Mouse (Mus musculus): ENCODE measurements around the gene Resp18. TPM values are rescaled to one million over a fixed set of nuclear protein-coding genes. Genes with fewer than 3 reads are reported as not detected.
A peak's percentile ranks its signal among the peaks of the same experiment; 100 is the strongest.

Gene Resp18
- polyA plus RNA-seq (2016; fragmentation: Nextera tagmentation; extraction: Ambion mirVana) = 1.8 and 5.4 TPM in 2 replicates

DNA sequence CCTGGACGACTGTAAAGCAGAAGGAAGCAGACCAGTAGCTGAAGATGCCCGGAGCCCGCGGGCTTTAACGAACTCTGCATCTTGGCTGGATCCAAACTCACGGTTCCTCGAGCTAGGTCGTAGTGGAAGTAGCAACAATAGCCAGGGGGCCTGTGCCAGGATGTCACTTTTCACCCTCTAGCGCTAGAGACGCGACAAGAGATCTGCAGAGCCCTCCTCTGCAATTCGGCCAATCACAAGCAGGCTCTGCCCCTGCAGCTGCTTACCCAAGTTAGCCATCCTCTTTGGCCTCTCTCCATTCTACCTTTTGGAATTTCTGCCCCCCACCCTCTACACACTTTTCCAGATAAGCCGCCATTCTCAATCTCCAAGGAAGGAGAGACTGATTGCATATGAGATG is at the start of gene Resp18:
TSS of gene Resp18 (minus strand) at position 188 of the 400 bp plus-strand sequence.
- Histone ChIP-seq H3K4me3 (no peak within 1 kb of the TSS), H3K4me2 (replicated peaks) (no peak within 1 kb of the TSS)
- ATAC-seq (ENCODE audit: insufficient number of reproducible peaks, insufficient read depth, low FRiP score, low TSS enrichment) = no peak

DNA sequence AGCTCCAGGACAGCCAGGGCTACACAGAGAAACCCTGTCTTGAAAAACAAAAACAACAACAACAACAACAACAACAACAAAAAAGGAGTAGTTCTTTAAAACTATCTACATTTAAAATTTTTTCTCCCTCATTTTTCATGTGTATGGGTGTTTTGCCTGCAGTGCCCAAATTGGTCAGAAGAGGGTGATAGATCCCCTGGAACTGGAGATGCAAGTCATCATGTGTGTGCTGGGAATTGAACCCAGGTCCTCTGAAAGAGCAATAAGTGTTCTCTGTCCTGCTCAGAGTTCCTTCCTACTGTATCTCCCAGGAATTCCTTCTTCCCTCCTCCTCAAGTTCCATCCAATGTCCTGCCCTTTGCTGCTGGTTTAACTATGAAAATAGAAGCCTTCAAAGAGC is 49.2 kb upstream of the Resp18 start:
- Histone ChIP-seq H3K27me3 (no peaks in the 10 kb centered on the region), H3K4me1 (no peaks in the 10 kb centered on the region), H3K4me3 (no peak overlapping the region), H3K4me2 (replicated peaks) (no peak overlapping the region), H3K9me3 (0 out of 2 replicates have a peak, but pooled peaks cover 3% of the 10 kb centered on the region), H3K9ac (no peak overlapping the region), H3K27ac (no peak overlapping the region), H3K36me3 (no peaks in the 10 kb centered on the region)
- ATAC-seq (ENCODE audit: insufficient number of reproducible peaks, insufficient read depth, low FRiP score, low TSS enrichment) = no peak

More for the DNA sequence above, at the start of gene Resp18:
- Histone ChIP-seq H3K27ac (no peak within 1 kb of the TSS), H3K9ac (no peak within 1 kb of the TSS), H3K9me3 (no peaks in the 10 kb centered on the region), H3K4me1 (no peaks in the 10 kb centered on the region), H3K36me3 (no peaks in the 10 kb centered on the region), H3K27me3 (peaks cover 38% of the 10 kb centered on the region)
- 5% methylated on average over 13 of the region's 13 CpGs for WGBS

DNA sequence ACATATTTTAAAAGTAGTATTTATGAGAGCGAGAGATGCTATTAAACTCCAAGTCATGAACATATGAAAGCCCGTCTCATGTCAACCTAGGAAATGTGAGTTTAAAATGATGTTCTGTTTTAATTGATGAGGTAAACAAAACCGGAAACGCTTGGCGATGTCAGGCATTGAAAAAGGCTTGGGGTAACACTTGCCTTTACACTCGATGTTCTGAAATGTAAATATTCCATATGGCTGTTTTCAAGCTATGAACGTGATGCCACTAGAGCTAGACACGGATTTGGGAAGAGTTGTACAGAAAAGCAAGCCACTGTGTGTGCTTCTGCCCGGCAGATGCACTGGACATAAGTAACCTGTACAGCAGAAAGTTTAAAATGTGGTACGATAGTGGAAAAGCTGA is 41.0 kb upstream of the Resp18 start:
- no peak overlapping the region for H3K4me3 ChIP-seq
- peaks cover 8% of the 10 kb centered on the region for H3K4me1 ChIP-seq
- H3K27ac ChIP-seq = no peak overlapping the region
- no peak for ATAC-seq (ENCODE audit: insufficient number of reproducible peaks, insufficient read depth, low FRiP score, low TSS enrichment)
- H3K9me3 ChIP-seq = no peaks in the 10 kb centered on the region
- H3K9ac ChIP-seq = no peak overlapping the region
- H3K36me3 ChIP-seq = peaks cover 12% of the 10 kb centered on the region
- WGBS = 93% methylated on average over 10 of the region's 10 CpGs
- no peaks in the 10 kb centered on the region for H3K27me3 ChIP-seq
- no peak overlapping the region for H3K4me2 ChIP-seq (replicated peaks)

DNA sequence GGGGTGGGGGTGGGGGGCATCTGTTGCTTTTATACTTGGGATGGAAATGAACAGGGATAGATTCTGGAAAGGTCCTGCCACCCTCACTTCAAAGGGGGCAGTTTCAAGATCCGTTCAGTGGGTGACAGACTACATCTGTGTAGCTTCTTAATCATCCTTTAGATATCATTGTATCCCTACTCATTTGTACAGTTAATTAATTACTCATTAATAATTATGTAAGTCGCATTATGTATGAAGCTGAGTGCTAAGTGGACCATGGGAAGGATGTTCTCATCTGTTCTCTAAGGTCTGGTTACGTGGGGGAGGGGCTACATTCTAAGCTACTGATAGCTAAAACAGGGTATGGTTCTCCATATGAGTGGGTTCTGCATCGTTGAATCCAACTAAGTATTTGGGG is 40.5 kb upstream of the Resp18 start:
- H3K4me2 ChIP-seq (replicated peaks) = no peak overlapping the region
- no peak overlapping the region for H3K9ac ChIP-seq
- no peak for ATAC-seq (ENCODE audit: insufficient number of reproducible peaks, insufficient read depth, low FRiP score, low TSS enrichment)
- H3K4me1 ChIP-seq = peaks cover 8% of the 10 kb centered on the region
- peaks cover 17% of the 10 kb centered on the region for H3K36me3 ChIP-seq
- no peak overlapping the region for H3K4me3 ChIP-seq
- no peaks in the 10 kb centered on the region for H3K27me3 ChIP-seq
- 90% methylated on average over 4 of the region's 4 CpGs for WGBS
- H3K27ac ChIP-seq = no peak overlapping the region
- H3K9me3 ChIP-seq = no peaks in the 10 kb centered on the region

DNA sequence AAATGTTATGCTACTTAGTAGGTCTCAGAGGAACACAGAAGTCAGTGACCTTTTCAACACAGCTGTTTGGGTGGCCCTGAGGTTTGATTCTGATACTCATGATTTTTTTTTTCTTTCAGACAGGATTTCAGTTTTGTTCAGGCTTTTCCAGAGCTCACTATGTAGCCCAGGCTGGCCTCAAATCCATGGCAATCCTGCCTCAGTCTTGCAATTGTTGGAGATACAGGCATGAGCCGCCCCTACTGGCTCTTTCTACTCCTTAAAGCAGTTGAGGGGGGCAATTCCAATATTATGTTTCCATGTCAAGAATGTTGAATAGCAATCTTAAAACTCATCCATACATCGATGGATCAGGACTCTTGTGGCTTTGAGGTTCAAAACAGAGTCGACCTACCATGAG is 40.1 kb upstream of the Resp18 start:
- Histone ChIP-seq H3K27ac (peak overlapping the region; percentile 37; the same call in 1 of the 2 replicates), H3K4me2 (replicated peaks) (peak overlapping the region; percentile 38), H3K9ac (no peak overlapping the region), H3K27me3 (no peaks in the 10 kb centered on the region), H3K9me3 (no peaks in the 10 kb centered on the region), H3K4me3 (peak overlapping the region; percentile 61), H3K4me1 (peaks cover 8% of the 10 kb centered on the region), H3K36me3 (peaks cover 21% of the 10 kb centered on the region)
- 65% methylated on average over 3 of the region's 3 CpGs for WGBS
- ATAC-seq (ENCODE audit: insufficient number of reproducible peaks, insufficient read depth, low FRiP score, low TSS enrichment) = no peak

DNA sequence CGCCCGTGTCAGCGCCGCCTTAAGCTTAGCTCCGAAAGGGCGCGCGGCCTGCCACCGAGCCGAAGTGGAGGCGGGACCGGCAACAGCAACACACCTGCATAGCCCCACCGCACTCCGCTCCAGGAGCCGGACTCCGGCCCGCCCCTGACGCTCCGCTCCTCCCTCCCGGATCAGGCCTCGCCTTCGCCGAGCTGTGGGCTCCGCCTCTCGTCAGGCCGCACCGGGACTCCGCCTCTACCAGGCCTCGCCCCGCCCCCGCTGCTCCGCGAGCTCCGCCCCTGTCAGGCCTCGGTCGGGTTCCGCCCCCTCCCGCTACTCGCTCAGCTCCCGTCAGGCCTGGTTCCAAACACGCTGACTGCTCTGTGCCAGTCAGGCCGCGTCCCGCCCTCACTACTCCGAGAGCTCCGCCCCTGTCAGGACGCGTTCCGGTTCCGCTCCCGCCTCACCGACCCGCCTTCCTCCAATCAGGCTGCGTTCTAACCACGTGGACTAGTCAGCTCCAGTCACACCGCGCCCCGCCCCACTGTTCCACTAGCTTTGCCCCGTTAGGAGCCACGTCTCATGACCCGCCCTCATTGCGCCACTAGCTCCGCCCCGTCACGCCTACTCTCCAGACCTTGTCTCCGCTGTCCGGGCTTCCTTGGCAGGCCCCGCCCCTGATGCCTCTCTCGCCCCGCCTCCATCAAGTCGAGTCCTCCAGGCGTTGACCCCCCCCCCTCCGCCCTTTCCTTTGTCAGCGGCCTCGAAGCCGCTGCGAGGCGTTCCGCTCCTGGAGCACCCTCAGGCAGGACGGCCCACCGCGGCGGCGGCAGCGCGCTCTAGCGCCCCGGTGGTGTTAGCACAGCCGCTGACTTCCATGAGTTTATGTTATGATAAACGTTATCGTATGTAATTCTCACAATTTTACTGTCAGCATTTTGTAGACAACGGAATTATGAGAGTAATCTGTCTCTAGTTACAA is 39.3 kb upstream of the Resp18 start, which contains the start of gene Dnpep:
TSS of gene Dnpep (minus strand) at position 750 of the 961 bp plus-strand sequence.
- WGBS = under 1% methylated on average over 89 of the region's 92 CpGs
- peak within 1 kb of the TSS; percentile 88 for H3K27ac ChIP-seq
- H3K9ac ChIP-seq = peak within 1 kb of the TSS; percentile 63
- H3K4me3 ChIP-seq = peak within 1 kb of the TSS; percentile 61
- peaks cover 28% of the 10 kb centered on the region for H3K36me3 ChIP-seq
- H3K27me3 ChIP-seq = no peaks in the 10 kb centered on the region
- peaks cover 8% of the 10 kb centered on the region for H3K4me1 ChIP-seq
- H3K4me2 ChIP-seq (replicated peaks) = peak within 1 kb of the TSS; percentile 54
- peak; percentile 98 for ATAC-seq (ENCODE audit: insufficient number of reproducible peaks, insufficient read depth, low FRiP score, low TSS enrichment)
- no peaks in the 10 kb centered on the region for H3K9me3 ChIP-seq

DNA sequence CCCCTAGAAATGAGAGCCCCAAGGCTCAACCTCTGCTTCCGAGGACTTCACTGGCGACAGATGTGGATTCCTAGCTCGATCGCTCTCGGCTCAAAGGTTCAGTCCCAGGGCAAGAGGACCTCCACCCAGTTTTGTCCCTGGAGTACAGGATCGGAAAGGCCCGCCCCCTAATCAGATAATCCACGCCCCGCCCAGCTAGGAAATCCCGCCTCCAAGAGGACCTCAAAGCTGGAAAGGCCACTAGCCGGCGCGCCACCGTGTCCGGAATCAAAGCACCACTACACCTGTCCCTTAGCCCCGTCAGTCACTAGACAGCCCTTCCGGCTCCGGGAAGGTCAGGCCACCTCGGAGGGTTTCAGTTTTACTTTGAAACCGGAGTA is 38.6 kb upstream of the Resp18 start:
- Histone ChIP-seq H3K4me1 (peaks cover 8% of the 10 kb centered on the region), H3K27ac (peak overlapping the region; percentile 88), H3K9ac (peak overlapping the region; percentile 63), H3K4me3 (peak overlapping the region; percentile 61), H3K9me3 (no peaks in the 10 kb centered on the region), H3K27me3 (no peaks in the 10 kb centered on the region), H3K36me3 (peaks cover 35% of the 10 kb centered on the region), H3K4me2 (replicated peaks) (peak overlapping the region; percentile 54)
- WGBS = 0% methylated on average over 20 of the region's 20 CpGs
- peak; percentile 31 for ATAC-seq (ENCODE audit: insufficient number of reproducible peaks, insufficient read depth, low FRiP score, low TSS enrichment)

DNA sequence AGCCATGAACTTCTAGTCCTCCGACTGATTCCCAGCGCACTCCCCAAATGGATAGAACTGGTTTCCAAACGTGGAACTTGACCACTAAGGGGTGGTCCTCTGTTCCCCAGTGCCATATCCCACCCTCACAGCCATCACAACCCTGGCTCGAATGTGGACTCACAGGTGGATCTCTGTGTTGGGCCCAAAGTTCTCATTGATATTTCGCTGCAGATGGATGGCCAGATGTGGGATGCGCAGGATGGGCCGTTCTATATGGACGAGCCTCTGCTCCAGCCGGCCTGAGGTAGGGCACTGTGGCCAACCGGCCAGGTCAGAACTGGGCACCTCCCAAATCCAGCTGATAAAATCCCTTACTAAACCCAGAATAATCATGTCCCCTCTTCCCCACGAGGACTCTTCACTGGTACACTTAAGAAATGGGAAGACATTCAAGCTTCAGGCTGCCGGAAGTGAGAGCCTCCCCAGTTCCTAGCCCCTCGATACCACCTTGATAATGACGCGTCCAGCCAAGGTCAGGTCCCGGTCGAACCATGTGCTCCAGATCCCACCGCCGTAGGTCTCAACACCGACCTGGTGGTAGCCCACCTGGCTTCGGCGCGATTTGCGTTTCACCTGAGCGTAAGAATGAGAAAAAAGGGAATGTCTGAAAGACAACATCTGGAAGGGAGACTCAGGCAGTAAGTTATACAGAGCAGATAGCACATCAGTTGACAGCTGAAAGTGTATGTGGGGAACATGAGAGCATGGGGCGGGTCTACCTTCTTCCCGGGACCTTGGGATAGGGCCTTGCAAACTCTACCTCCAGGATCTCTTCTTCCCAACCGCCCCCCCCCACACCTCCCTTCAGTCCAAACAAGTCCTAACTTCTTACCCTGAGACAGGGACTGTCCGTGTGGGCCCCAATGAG is 37.5 kb upstream of the Resp18 start:
- peak overlapping the region; percentile 61 for H3K4me3 ChIP-seq
- H3K9me3 ChIP-seq = no peaks in the 10 kb centered on the region
- WGBS = 84% methylated on average over 29 of the region's 29 CpGs
- H3K4me2 ChIP-seq (replicated peaks) = peak overlapping the region; percentile 54
- peak overlapping the region; percentile 63 for H3K9ac ChIP-seq
- ATAC-seq (ENCODE audit: insufficient number of reproducible peaks, insufficient read depth, low FRiP score, low TSS enrichment) = no peak
- H3K27ac ChIP-seq = no peak overlapping the region
- H3K27me3 ChIP-seq = no peaks in the 10 kb centered on the region
- peaks cover 8% of the 10 kb centered on the region for H3K4me1 ChIP-seq
- peaks cover 46% of the 10 kb centered on the region for H3K36me3 ChIP-seq

DNA sequence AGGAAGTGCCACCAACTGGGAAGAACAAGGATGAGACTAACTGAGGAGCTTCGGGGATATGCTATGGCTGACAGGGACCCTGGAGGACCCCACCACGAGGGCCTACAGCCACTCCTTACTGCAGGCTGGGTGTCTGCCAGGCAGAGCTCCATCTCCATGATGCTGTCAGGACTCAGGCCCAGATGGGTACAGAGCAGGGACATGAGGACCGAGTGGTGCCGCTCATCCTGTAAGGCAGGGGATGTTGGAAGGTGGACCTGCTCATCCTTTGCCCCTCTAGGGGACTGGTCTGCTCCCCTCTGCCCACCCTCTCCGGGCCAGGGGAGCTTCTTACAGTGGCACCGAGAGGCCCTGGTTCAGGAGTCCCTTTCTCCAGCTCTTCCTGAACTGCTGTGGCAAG is 36.8 kb upstream of the Resp18 start:
- Histone ChIP-seq H3K27me3 (no peaks in the 10 kb centered on the region), H3K4me2 (replicated peaks) (no peak overlapping the region), H3K9ac (no peak overlapping the region), H3K4me3 (no peak overlapping the region), H3K4me1 (peaks cover 8% of the 10 kb centered on the region), H3K9me3 (no peaks in the 10 kb centered on the region), H3K27ac (no peak overlapping the region), H3K36me3 (peaks cover 53% of the 10 kb centered on the region)
- ATAC-seq (ENCODE audit: insufficient number of reproducible peaks, insufficient read depth, low FRiP score, low TSS enrichment) = no peak
- 91% methylated on average over 6 of the region's 6 CpGs for WGBS

DNA sequence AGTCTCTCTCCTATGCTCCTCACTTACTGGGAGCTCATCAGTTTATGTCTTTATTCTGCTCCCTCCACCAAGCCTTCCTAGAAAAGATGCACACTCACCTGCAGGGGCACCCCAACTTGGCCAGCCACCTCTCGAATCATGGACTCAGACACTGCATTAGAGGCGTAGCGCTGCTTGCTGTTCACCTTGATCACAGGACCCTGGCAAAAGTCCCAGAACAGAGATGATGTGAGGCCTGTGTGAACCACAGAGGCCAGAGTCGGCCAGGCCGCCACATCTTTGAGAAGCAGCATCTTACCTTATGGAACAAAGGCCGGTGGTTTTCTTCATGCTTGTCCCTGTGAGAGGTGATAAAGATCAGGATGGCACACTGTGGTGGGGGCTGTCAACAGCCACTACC is 33.5 kb upstream of the Resp18 start:
- no peak overlapping the region for H3K4me2 ChIP-seq (replicated peaks)
- peaks cover 8% of the 10 kb centered on the region for H3K4me1 ChIP-seq
- no peaks in the 10 kb centered on the region for H3K9me3 ChIP-seq
- no peaks in the 10 kb centered on the region for H3K27me3 ChIP-seq
- H3K36me3 ChIP-seq = peaks cover 75% of the 10 kb centered on the region
- no peak for ATAC-seq (ENCODE audit: insufficient number of reproducible peaks, insufficient read depth, low FRiP score, low TSS enrichment)
- no peak overlapping the region for H3K9ac ChIP-seq
- 96% methylated on average over 6 of the region's 6 CpGs for WGBS
- H3K4me3 ChIP-seq = no peak overlapping the region
- no peak overlapping the region for H3K27ac ChIP-seq

DNA sequence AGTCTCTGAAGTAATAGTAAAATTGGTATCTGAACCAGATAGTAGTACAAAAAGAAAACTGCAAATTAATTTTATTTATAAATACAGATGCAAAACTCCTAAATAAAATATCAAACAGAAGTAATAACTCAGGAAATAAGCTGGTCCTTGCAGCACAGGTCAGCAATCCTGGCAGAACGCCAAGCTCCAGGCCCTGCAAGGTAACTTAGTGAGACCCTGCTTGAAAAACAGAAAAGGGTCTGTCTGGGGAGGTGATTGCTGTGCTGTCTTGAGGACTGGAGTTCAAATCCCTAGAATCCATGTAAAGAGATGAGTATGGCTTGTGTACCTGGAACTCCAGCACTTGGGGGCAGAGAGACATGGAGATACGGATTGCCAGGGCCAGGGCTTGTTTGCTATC is 26.4 kb upstream of the Resp18 start:
- Histone ChIP-seq H3K9me3 (no peaks in the 10 kb centered on the region), H3K4me2 (replicated peaks) (no peak overlapping the region), H3K27ac (no peak overlapping the region), H3K27me3 (no peaks in the 10 kb centered on the region), H3K36me3 (peaks cover 20% of the 10 kb centered on the region), H3K9ac (no peak overlapping the region), H3K4me3 (no peak overlapping the region), H3K4me1 (no peaks in the 10 kb centered on the region)
- no peak for ATAC-seq (ENCODE audit: insufficient number of reproducible peaks, insufficient read depth, low FRiP score, low TSS enrichment)
- 74% methylated on average over 2 of the region's 2 CpGs for WGBS

All from embryonic facial prominence, embryonic 12.5 days (tissue).